Mouse (Mus musculus): ENCODE measurements around the gene Itih3. TPM values are rescaled to one million over a fixed set of nuclear protein-coding genes. Genes with fewer than 3 reads are reported as not detected.

The Itih3 gene
- polyA plus RNA-seq, 1 experiment = 0.56 TPM

DNA sequence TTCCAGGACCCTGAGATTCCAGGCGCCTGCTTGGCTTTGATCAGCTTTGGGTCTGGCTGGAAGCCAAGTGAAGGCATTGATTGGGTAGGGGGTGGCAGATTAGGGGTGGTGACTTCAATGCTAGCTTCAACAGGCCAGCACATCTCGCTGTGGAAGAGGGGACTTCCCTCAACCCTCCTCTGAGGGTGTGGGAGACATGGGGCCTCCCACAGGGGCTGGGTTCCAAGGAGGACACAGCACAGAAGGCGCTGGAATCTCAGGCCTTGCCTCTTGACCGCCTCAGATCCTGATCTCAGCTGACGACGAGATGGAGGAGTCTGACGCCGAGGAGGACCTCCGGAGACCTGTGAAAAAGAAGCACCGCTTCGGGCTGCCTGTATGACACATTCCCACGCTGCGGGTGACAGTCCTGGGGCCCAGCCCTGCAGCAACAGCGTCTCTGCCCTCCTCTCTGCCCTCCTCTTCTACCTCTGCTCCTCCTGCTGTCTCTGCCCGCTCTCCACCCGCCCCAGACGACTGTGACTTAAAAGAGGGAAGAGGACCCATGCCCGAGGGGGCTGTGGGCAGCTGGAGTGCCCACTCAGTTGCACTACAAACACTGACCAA lies 49.4 kb downstream of the Itih3 start:
- DNase-seq = peak; percentile 28
- H3K36me3 ChIP-seq (ENCODE audit: control insufficient read depth, insufficient read depth, low read length) = no peaks in the 10 kb centered on the region
- H3K27me3 ChIP-seq (replicated peaks; ENCODE audit: control insufficient read depth, insufficient read depth, low read length) = no peaks in the 10 kb centered on the region
- no peak overlapping the region for H3K27ac ChIP-seq (ENCODE audit: insufficient read depth, low read depth, low read length)
- WGBS = 76% methylated on average over 18 of the region's 18 CpGs
- 0 out of 2 replicates have a peak, but pooled peaks cover 8% of the 10 kb centered on the region for H3K4me1 ChIP-seq (ENCODE audit: control insufficient read depth, insufficient read depth, low read length)
- no peak overlapping the region for H3K4me3 ChIP-seq (ENCODE audit: insufficient read depth, low read depth, low read length)
- TF ChIP-seq POLR2A (IDR thresholded peaks at IDR 0.05; ENCODE audit: low read depth, low read length) (no peak), CTCF (conservative IDR thresholded peaks at IDR 0.05; ENCODE audit: insufficient read depth, insufficient read length, low read depth, low read length) (no peak)

DNA sequence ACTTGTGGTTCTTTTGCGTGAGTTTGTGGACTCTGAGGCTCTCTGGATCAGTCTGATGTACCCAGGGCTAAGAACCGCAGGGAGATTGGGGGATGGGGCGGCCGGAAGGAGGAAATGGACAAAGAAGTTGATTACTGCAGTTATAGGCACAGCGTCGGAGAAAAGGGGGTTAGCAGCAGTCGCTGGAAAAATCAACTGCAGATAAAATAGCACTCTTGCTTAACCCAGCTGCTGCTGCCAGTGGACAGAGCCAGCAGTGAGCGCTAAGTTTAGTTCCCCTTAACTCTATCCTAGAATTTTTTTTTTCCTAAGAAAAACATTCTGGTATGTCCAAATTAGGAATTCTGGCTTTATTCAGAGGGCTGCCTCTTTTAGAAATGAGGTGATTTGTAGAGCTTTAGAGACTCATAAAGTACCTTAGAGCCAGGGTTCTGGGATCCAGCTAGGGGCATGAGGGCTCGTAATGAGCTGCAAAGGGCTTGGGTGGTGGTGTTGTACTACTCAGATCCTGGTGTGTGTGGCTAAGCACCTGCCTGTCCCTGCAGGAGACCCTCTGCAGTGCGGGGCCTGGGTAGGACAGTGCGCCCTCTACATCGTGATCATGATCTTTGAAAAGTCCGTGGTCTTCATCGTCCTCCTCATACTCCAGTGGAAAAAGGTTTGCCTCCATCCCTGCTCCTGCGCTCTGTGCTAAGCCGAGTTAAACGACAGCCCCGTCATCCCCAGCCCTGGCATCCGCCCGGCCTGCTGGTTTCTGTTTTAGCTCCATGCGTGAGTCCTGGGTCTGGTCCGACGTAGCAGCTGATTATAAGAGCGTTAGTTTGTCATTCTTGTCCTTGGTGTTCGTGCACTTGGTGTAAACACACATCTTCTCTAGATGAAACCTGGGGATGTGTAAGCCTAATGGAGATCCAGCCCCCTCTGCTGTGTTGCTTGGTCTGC lies 53.1 kb downstream of the Itih3 start:
- TF ChIP-seq CTCF (conservative IDR thresholded peaks at IDR 0.05; ENCODE audit: insufficient read depth, insufficient read length, low read depth, low read length) (no peak), POLR2A (IDR thresholded peaks at IDR 0.05; ENCODE audit: low read depth, low read length) (no peak)
- WGBS = 81% methylated on average over 25 of the region's 25 CpGs
- H3K27ac ChIP-seq (ENCODE audit: insufficient read depth, low read depth, low read length) = peak overlapping the region; percentile 50; the same call in 1 of the 2 replicates

DNA sequence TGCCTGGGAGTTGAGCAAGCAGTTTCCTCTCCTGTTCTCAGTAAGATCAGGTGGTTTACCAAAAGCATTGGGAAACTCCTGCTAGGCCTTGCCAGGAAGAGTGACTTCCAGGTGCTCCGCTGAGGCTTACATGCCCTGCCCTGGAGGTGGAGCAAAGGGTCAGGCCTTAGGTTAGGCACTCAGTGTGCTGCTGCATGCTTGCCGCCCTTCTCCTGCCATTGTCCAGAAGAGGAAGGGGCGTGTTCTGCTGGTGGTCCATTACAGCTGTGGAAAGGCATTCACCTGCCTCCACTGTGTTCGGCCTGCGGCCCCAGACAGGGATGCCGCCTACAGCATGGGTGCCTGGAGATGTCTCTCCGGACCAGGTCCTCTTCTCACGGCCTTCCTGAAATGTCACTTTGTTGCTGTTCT lies 54.2 kb downstream of the Itih3 start:
- H3K4me3 ChIP-seq (ENCODE audit: insufficient read depth, low read depth, low read length) = no peak overlapping the region
- no peak for TF ChIP-seq CTCF (conservative IDR thresholded peaks at IDR 0.05; ENCODE audit: insufficient read depth, insufficient read length, low read depth, low read length)
- TF ChIP-seq POLR2A (IDR thresholded peaks at IDR 0.05; ENCODE audit: low read depth, low read length) = no peak
- H3K4me1 ChIP-seq (ENCODE audit: control insufficient read depth, insufficient read depth, low read length) = no peaks in the 10 kb centered on the region
- 90% methylated on average over 8 of the region's 8 CpGs for WGBS
- DNase-seq = no peak
- no peaks in the 10 kb centered on the region for H3K27me3 ChIP-seq (replicated peaks; ENCODE audit: control insufficient read depth, insufficient read depth, low read length)
- no peak overlapping the region for H3K27ac ChIP-seq (ENCODE audit: insufficient read depth, low read depth, low read length)
- H3K36me3 ChIP-seq (ENCODE audit: control insufficient read depth, insufficient read depth, low read length) = no peaks in the 10 kb centered on the region

More for the DNA sequence above, 53.1 kb downstream of the Itih3 start:
- Histone ChIP-seq H3K4me3 (ENCODE audit: insufficient read depth, low read depth, low read length) (no peak overlapping the region), H3K4me1 (ENCODE audit: control insufficient read depth, insufficient read depth, low read length) (0 out of 2 replicates have a peak, but pooled peaks cover 3% of the 10 kb centered on the region), H3K36me3 (ENCODE audit: control insufficient read depth, insufficient read depth, low read length) (no peaks in the 10 kb centered on the region), H3K27me3 (replicated peaks; ENCODE audit: control insufficient read depth, insufficient read depth, low read length) (no peaks in the 10 kb centered on the region)
- peak; percentile 19 for DNase-seq

DNA sequence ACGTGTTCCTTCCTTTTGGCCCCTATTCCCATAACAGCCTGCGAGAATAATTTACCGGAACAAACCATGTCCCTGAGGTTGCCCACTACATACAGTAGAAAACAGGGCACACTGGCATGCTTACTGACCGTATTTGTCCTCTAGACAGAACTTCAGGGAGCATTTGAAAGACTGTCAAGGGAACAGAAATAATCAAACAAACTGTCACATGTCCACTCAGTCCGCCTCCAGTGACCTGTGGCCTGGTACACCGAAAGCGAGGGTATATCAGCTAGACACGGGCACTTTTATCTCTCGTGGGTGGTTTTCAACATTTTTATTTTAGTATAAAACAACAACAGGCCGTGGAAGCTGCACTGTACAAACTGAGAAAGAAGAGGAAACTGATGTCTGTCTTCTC lies 54.7 kb downstream of the Itih3 start:
- no peak overlapping the region for H3K27ac ChIP-seq (ENCODE audit: insufficient read depth, low read depth, low read length)
- DNase-seq = no peak

DNA sequence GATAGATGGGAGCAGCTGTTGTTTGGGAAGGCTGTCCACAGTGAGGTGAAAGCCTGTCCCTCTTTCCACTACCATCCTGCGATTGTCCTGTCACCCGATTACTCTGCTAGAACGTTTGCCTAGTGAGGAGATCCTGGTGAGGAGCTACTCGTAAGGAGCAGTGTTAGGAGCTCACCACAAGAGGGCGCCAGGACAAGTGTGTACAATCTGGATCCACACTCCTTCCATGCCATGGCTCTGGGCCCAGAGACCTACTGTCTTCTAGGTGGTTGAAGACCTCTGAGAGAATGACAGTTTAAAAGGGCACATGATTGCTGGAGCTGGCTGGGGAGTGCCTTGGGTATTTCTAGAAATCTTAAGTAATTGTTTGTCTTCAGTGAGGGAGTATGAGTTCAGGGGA lies 56.5 kb downstream of the Itih3 start:
- 24% methylated on average over 5 of the region's 5 CpGs for WGBS
- H3K4me1 ChIP-seq (ENCODE audit: control insufficient read depth, insufficient read depth, low read length) = no peaks in the 10 kb centered on the region
- H3K27me3 ChIP-seq (replicated peaks; ENCODE audit: control insufficient read depth, insufficient read depth, low read length) = no peaks in the 10 kb centered on the region
- H3K36me3 ChIP-seq (ENCODE audit: control insufficient read depth, insufficient read depth, low read length) = no peaks in the 10 kb centered on the region
- TF ChIP-seq CTCF (conservative IDR thresholded peaks at IDR 0.05; ENCODE audit: insufficient read depth, insufficient read length, low read depth, low read length) (peak; percentile 97), POLR2A (IDR thresholded peaks at IDR 0.05; ENCODE audit: low read depth, low read length) (no peak)
- no peak overlapping the region for H3K4me3 ChIP-seq (ENCODE audit: insufficient read depth, low read depth, low read length)
- peak; percentile 78 for DNase-seq
- H3K27ac ChIP-seq (ENCODE audit: insufficient read depth, low read depth, low read length) = no peak overlapping the region

More for the DNA sequence above, 54.7 kb downstream of the Itih3 start:
- Histone ChIP-seq H3K27me3 (replicated peaks; ENCODE audit: control insufficient read depth, insufficient read depth, low read length) (no peaks in the 10 kb centered on the region), H3K4me1 (ENCODE audit: control insufficient read depth, insufficient read depth, low read length) (no peaks in the 10 kb centered on the region), H3K4me3 (ENCODE audit: insufficient read depth, low read depth, low read length) (no peak overlapping the region), H3K36me3 (ENCODE audit: control insufficient read depth, insufficient read depth, low read length) (no peaks in the 10 kb centered on the region)
- no peak for TF ChIP-seq CTCF (conservative IDR thresholded peaks at IDR 0.05; ENCODE audit: insufficient read depth, insufficient read length, low read depth, low read length)
- TF ChIP-seq POLR2A (IDR thresholded peaks at IDR 0.05; ENCODE audit: low read depth, low read length) = no peak
- WGBS = 89% methylated on average over 10 of the region's 10 CpGs

DNA sequence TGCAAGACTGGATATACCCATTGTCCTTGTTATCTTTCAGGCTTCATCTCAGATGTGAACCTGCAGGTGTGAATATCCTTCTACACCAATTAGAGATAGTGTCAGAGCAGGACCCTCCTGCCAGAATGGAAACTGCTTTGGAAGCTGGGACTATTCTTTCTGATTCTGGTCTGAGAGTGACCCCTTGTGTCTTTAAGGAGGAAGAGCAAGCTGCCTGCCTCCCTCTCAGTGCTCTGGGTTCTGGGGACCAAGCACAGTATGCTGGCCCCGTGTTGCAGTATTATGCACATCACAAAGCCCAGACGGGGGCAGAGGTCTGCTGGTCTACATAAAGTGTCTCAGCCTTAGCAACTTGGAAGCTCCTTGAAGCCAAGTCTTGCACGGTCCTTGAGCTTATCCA lies 58.2 kb downstream of the Itih3 start:
- Histone ChIP-seq H3K36me3 (ENCODE audit: control insufficient read depth, insufficient read depth, low read length) (no peaks in the 10 kb centered on the region), H3K27ac (ENCODE audit: insufficient read depth, low read depth, low read length) (no peak overlapping the region), H3K27me3 (replicated peaks; ENCODE audit: control insufficient read depth, insufficient read depth, low read length) (no peaks in the 10 kb centered on the region), H3K4me1 (ENCODE audit: control insufficient read depth, insufficient read depth, low read length) (no peaks in the 10 kb centered on the region), H3K4me3 (ENCODE audit: insufficient read depth, low read depth, low read length) (no peak overlapping the region)
- 69% methylated on average over 3 of the region's 3 CpGs for WGBS
- TF ChIP-seq CTCF (conservative IDR thresholded peaks at IDR 0.05; ENCODE audit: insufficient read depth, insufficient read length, low read depth, low read length) (peak; percentile 66), POLR2A (IDR thresholded peaks at IDR 0.05; ENCODE audit: low read depth, low read length) (no peak)
- DNase-seq = no peak

DNA sequence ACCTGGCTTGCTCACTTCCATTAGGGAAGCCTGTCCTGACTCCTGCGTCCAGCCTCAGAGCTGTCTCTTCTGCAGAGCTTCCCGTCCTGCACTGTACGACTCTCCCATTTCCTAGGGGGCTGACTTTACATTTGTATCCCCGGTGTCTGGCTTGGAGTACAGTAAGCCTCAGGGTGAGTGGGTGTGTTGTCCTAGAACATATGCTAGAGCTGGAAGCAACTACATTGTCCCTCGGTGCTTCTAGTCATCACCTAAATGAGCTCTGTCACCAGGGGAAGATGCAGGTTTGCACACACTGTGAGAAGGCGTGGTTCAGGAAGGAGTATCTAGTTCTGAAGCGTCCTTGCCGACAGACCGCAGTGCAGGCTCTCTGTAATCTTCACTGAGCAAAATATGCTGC lies 61.2 kb downstream of the Itih3 start:
- TF ChIP-seq POLR2A (IDR thresholded peaks at IDR 0.05; ENCODE audit: low read depth, low read length) (no peak), CTCF (conservative IDR thresholded peaks at IDR 0.05; ENCODE audit: insufficient read depth, insufficient read length, low read depth, low read length) (no peak)
- H3K27ac ChIP-seq (ENCODE audit: insufficient read depth, low read depth, low read length) = no peak overlapping the region
- no peaks in the 10 kb centered on the region for H3K4me1 ChIP-seq (ENCODE audit: control insufficient read depth, insufficient read depth, low read length)
- no peaks in the 10 kb centered on the region for H3K27me3 ChIP-seq (replicated peaks; ENCODE audit: control insufficient read depth, insufficient read depth, low read length)
- 81% methylated on average over 9 of the region's 9 CpGs for WGBS
- no peaks in the 10 kb centered on the region for H3K36me3 ChIP-seq (ENCODE audit: control insufficient read depth, insufficient read depth, low read length)
- no peak for DNase-seq
- H3K4me3 ChIP-seq (ENCODE audit: insufficient read depth, low read depth, low read length) = no peak overlapping the region
